Mouse (Mus musculus): ENCODE results near the gene Trim9. TPM values are rescaled to one million over a fixed set of nuclear protein-coding genes. Genes with fewer than 3 reads are reported as not detected.

Trim9 gene
- polyA plus RNA-seq, 1 experiment: 0.02 TPM

- H3K4me1 ChIP-seq (ENCODE audit: control insufficient read depth, insufficient read depth, insufficient read length): no peaks in the 10 kb centered on the region
- no peak overlapping the region for H3K4me3 ChIP-seq (ENCODE audit: extremely low read depth, insufficient read depth, insufficient read length)
- WGBS: 87% methylated on average over 6 of the region's 6 CpGs
- TF ChIP-seq CTCF (IDR thresholded peaks at IDR 0.05; ENCODE audit: extremely low read depth, insufficient read depth, insufficient read length, insufficient replicate concordance) (no peak), POLR2A (IDR thresholded peaks at IDR 0.05; ENCODE audit: low read depth, low read length) (no peak)
- H3K27me3 ChIP-seq (ENCODE audit: control insufficient read depth, insufficient read depth, low read length): no peaks in the 10 kb centered on the region
- DNase-seq (ENCODE audit: low read depth in 1 of 2, low spot score in 2 of 2): no peak
- no peak overlapping the region for H3K27ac ChIP-seq (ENCODE audit: insufficient read depth, low read length)
- no peaks in the 10 kb centered on the region for H3K36me3 ChIP-seq (ENCODE audit: control insufficient read depth, insufficient read depth, low read length)
These were observed 43.4 kb downstream of the Trim9 start for GRCm38 (mm10) chr12:70304014-70304413.

GRCm38 (mm10) chr12:70303525-70303924 lies 43.9 kb downstream of the Trim9 start:
- no peaks in the 10 kb centered on the region for H3K36me3 ChIP-seq (ENCODE audit: control insufficient read depth, insufficient read depth, low read length)
- WGBS: 85% methylated on average over 7 of the region's 7 CpGs
- TF ChIP-seq CTCF (IDR thresholded peaks at IDR 0.05; ENCODE audit: extremely low read depth, insufficient read depth, insufficient read length, insufficient replicate concordance) (no peak), POLR2A (IDR thresholded peaks at IDR 0.05; ENCODE audit: low read depth, low read length) (no peak)

GRCm38 (mm10) chr12:70302022-70302720 lies 45.2 kb downstream of the Trim9 start:
- TF ChIP-seq POLR2A (IDR thresholded peaks at IDR 0.05; ENCODE audit: low read depth, low read length) (no peak), CTCF (IDR thresholded peaks at IDR 0.05; ENCODE audit: extremely low read depth, insufficient read depth, insufficient read length, insufficient replicate concordance) (no peak)
- Histone ChIP-seq H3K4me1 (ENCODE audit: control insufficient read depth, insufficient read depth, insufficient read length) (no peaks in the 10 kb centered on the region), H3K27me3 (ENCODE audit: control insufficient read depth, insufficient read depth, low read length) (no peaks in the 10 kb centered on the region), H3K27ac (ENCODE audit: insufficient read depth, low read length) (no peak overlapping the region), H3K36me3 (ENCODE audit: control insufficient read depth, insufficient read depth, low read length) (no peaks in the 10 kb centered on the region), H3K4me3 (ENCODE audit: extremely low read depth, insufficient read depth, insufficient read length) (no peak overlapping the region)
- WGBS: 82% methylated on average over 5 of the region's 5 CpGs
- DNase-seq (ENCODE audit: low read depth in 1 of 2, low spot score in 2 of 2): no peak

More at GRCm38 (mm10) chr12:70303525-70303924, 43.9 kb downstream of the Trim9 start:
- Histone ChIP-seq H3K27ac (ENCODE audit: insufficient read depth, low read length) (no peak overlapping the region), H3K4me3 (ENCODE audit: extremely low read depth, insufficient read depth, insufficient read length) (no peak overlapping the region), H3K27me3 (ENCODE audit: control insufficient read depth, insufficient read depth, low read length) (no peaks in the 10 kb centered on the region), H3K4me1 (ENCODE audit: control insufficient read depth, insufficient read depth, insufficient read length) (no peaks in the 10 kb centered on the region)
- DNase-seq (ENCODE audit: low read depth in 1 of 2, low spot score in 2 of 2): no peak

- Histone ChIP-seq H3K36me3 (ENCODE audit: control insufficient read depth, insufficient read depth, low read length) (no peaks in the 10 kb centered on the region), H3K4me1 (ENCODE audit: control insufficient read depth, insufficient read depth, insufficient read length) (no peaks in the 10 kb centered on the region), H3K27ac (ENCODE audit: insufficient read depth, low read length) (no peak overlapping the region), H3K4me3 (ENCODE audit: extremely low read depth, insufficient read depth, insufficient read length) (no peak overlapping the region), H3K27me3 (ENCODE audit: control insufficient read depth, insufficient read depth, low read length) (no peaks in the 10 kb centered on the region)
- DNase-seq (ENCODE audit: low read depth in 1 of 2, low spot score in 2 of 2): no peak
- TF ChIP-seq POLR2A (IDR thresholded peaks at IDR 0.05; ENCODE audit: low read depth, low read length) (no peak), CTCF (IDR thresholded peaks at IDR 0.05; ENCODE audit: extremely low read depth, insufficient read depth, insufficient read length, insufficient replicate concordance) (no peak)
- WGBS: 82% methylated on average over 5 of the region's 5 CpGs
These were observed 53.3 kb downstream of the Trim9 start for GRCm38 (mm10) chr12:70293927-70294684.

- H3K27ac ChIP-seq (ENCODE audit: insufficient read depth, low read length): no peak overlapping the region
These were observed 54.1 kb downstream of the Trim9 start for GRCm38 (mm10) chr12:70293165-70293926.

GRCm38 (mm10) chr12:70285521-70285920 lies 61.9 kb downstream of the Trim9 start:
- H3K4me3 ChIP-seq (ENCODE audit: extremely low read depth, insufficient read depth, insufficient read length): no peak overlapping the region
- DNase-seq (ENCODE audit: low read depth in 1 of 2, low spot score in 2 of 2): no peak
- no peaks in the 10 kb centered on the region for H3K36me3 ChIP-seq (ENCODE audit: control insufficient read depth, insufficient read depth, low read length)
- no peak for TF ChIP-seq CTCF (IDR thresholded peaks at IDR 0.05; ENCODE audit: extremely low read depth, insufficient read depth, insufficient read length, insufficient replicate concordance)
- TF ChIP-seq POLR2A (IDR thresholded peaks at IDR 0.05; ENCODE audit: low read depth, low read length): no peak
- no peaks in the 10 kb centered on the region for H3K27me3 ChIP-seq (ENCODE audit: control insufficient read depth, insufficient read depth, low read length)
- WGBS: 90% methylated on average over 5 of the region's 5 CpGs
- H3K27ac ChIP-seq (ENCODE audit: insufficient read depth, low read length): no peak overlapping the region
- H3K4me1 ChIP-seq (ENCODE audit: control insufficient read depth, insufficient read depth, insufficient read length): no peaks in the 10 kb centered on the region

More at GRCm38 (mm10) chr12:70293165-70293926, 54.1 kb downstream of the Trim9 start:
- no peaks in the 10 kb centered on the region for H3K27me3 ChIP-seq (ENCODE audit: control insufficient read depth, insufficient read depth, low read length)
- no peak overlapping the region for H3K4me3 ChIP-seq (ENCODE audit: extremely low read depth, insufficient read depth, insufficient read length)
- no peaks in the 10 kb centered on the region for H3K36me3 ChIP-seq (ENCODE audit: control insufficient read depth, insufficient read depth, low read length)
- no peak for TF ChIP-seq POLR2A (IDR thresholded peaks at IDR 0.05; ENCODE audit: low read depth, low read length)
- TF ChIP-seq CTCF (IDR thresholded peaks at IDR 0.05; ENCODE audit: extremely low read depth, insufficient read depth, insufficient read length, insufficient replicate concordance): no peak
- 77% methylated on average over 10 of the region's 10 CpGs for WGBS
- no peak for DNase-seq (ENCODE audit: low read depth in 1 of 2, low spot score in 2 of 2)
- no peaks in the 10 kb centered on the region for H3K4me1 ChIP-seq (ENCODE audit: control insufficient read depth, insufficient read depth, insufficient read length)
